Mouse (Mus musculus) embryo, embryonic 10.5 days (tissue): ENCODE measurements around the gene Tmprss6.
A peak's percentile ranks its signal among the peaks of the same experiment; 100 is the strongest.

Experiments
- DNase-seq: peaks from one replicate; pipeline ENCODE4 v3.0.0-alpha.2; 2015; ENCODE audit warnings: low spot score

The Tmprss6 gene

DNA sequence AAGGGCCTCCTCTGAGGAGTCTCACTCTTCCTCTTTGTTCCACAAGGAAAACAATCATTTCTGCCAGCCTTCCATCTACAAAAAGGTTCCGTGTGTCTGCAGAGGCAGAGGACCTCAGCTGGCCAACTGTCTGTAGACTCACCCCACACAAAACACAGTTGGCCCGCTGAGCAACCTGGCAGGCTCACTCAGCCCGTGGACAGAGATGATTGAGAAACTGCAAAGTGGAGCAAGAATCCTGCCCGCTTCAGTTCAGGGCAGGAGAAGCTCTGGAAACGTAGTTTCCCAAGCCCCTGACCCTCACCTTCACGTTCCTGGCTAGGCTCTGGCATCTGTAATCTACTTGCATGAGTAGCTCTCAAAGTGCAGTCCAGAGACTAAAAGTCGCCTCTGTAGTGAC is 21.3 kb downstream of the Tmprss6 start:
- DNase-seq = no peak

DNA sequence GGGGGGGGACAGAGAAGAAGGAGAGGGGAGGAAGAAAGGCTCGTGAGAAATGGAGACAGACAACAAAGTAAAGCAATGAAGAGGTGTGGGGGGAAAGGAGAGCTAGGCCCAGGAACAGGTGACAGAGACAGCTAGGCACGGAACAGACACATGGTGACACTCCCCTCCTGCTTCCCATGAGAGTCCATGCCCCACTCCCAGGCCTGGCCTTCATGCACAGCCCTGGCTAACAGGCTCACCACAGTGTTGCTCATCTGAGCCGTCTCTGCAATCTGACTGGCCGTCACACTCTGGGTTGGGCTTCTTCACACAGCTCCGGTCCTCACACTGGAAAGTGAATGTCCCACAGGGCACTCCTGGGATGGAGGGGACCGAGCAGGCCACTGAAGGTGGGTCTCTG is 24.6 kb downstream of the Tmprss6 start:
- no peak for DNase-seq

DNA sequence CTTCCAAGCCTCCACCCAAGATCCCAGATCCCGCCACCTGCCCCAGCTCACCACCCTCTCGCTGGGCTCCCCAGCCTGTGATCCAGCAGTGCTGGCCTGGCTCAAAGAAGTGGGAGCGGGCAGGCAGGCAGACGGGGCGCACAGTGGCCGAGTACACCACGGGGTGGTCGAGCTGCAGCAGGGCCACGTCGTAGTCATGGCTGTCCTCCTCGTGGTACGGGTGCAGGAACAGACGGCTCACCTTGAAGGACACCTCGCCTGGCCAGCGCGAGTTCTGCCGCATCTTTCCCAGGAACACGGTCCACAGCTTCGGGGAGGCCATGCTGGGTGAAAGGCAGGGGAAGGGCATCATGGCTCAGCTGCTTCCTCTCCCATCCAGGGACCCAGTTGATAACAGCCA is 26.2 kb downstream of the Tmprss6 start:
- DNase-seq = no peak

- no peak for DNase-seq
Measured at GRCm38 (mm10) chr15:78438973-78439372, 29.5 kb downstream of the Tmprss6 start.

GRCm38 (mm10) chr15:78438505-78438904 is 29.9 kb downstream of the Tmprss6 start:
- no peak for DNase-seq

GRCm38 (mm10) chr15:78438018-78438394 is 30.4 kb downstream of the Tmprss6 start:
- DNase-seq = no peak

- peak; percentile 40 for DNase-seq
Measured at GRCm38 (mm10) chr15:78437237-78438017, 31.0 kb downstream of the Tmprss6 start.

DNA sequence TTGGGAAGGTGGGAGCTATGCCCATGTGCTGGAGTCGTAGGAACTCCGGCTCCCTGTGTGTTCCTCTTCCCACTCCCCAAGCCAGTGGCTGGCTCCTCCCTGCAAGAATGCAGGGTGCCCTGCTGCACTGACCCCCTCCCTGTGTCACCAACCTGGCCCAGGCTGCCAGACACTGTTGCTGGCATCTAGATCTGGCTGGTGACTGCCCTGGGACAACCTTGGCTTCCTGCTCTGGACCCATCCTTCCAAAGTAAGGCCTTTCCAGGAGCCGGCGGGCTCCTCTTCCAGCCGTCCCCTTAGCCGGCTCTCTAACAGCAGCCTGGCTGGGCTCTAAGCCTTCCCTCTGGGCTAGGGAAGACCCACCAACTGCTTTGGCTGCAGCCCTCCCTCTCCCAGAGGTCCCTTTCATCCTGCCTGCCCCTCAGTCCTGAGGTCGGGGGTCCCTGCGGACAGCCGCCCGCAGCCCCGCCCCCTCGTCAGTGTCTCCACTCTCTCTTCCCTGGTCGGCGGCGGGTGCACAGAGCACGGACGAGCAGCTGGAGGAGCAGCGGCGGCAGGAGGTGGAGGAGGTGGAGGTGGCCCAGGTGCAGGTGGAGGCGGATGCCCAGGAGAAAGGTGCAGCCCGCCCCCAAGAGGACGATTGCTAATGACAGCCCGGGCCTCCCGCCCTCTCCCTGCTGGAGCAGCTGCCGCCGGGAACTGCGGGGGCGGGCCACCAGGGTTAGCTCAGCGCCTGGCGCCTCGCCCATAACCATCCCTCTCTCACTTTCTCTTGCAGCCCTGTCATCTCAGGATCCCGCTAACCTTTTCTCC is 31.8 kb downstream of the Tmprss6 start:
- DNase-seq = peak; percentile 71

- DNase-seq = no peak
Measured at GRCm38 (mm10) chr15:78435681-78436080, 32.8 kb downstream of the Tmprss6 start.

DNA sequence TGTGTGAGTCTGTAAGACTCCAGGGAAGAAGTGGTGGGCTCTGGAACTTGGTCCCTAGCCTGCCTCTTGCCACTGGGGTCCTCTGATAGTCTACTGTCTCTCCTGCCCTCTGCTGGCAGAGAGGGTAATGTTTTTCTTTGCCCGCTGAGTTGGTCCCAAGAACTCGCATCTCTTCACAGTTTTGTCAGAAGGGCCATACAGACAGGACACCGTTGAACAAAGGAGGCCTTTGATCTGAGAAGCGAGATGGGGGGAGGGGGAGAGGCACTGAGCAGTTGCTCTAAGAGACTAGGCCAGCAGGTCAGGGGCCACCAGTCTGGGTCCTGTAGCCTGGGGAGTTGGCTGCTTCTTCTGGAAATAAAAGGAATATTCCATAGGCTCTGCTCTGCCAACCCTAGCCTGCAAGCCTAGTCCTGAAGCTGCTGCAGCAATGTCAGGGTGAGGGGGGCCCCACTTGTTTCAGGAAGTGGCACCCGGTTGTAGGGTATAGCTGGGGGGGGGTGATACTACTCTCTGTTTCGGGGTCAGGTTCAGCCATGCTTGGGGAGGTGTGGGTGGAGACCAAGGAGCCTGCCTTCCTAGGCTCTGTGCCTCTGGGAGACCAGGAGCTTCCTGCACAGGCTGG is 33.4 kb downstream of the Tmprss6 start:
- DNase-seq = peak; percentile 88

GRCm38 (mm10) chr15:78431541-78432121 is 36.8 kb downstream of the Tmprss6 start:
- no peak for DNase-seq

- no peak for DNase-seq
Measured at GRCm38 (mm10) chr15:78430874-78431273, 37.6 kb downstream of the Tmprss6 start.

GRCm38 (mm10) chr15:78429871-78430622 is 38.4 kb downstream of the Tmprss6 start:
- no peak for DNase-seq

DNA sequence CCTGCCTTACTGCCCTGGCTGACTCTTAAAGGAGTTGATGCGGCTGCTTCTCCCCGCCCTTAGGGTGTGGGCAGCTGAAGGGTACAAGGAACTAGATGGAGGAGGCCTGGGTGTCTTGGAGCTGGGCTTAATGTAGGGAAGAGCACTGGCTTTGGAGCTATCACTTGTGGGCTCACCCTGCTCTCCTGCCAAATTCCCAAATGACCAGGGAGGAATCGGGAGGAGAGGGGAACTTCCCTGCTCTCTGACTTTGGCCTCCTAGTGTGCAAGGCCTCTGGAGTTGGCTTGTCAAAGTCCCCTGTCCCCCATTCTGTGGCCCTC is 39.3 kb downstream of the Tmprss6 start:
- DNase-seq = no peak

DNA sequence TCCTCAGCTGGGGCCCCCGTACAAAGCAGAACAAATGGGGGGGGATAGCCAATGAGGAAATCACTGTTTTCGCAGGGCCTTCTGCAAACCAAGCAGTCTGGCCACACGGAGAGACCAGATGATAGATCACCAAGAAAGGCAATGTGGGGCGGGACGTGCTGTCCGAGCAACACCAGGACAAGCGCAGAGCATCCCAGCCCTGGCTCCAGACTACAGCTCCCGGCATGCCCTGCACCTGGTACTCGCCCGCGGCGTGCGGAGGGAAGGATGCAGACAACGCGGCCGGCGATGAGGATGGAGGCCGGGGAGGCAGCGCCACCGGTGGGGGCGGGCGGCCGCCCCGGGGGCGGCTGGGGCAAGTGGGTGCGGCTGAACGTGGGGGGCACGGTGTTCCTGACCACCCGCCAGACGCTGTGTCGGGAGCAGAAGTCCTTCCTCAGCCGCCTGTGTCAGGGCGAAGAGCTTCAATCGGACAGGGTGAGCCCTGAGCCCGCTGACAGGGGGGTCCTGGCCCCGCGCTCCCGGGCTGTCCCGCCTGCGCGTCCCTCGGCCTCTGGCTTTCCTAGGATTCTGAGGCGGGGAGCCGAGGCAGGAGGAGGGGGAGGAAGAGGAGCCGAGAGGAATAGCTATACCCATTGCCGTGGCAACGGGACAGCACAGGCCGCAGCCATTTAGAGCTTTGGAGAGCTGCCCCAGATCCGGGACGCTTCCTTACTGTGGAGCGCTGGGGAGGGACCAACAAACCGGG is 39.9 kb downstream of the Tmprss6 start, which contains the start of gene Kctd17:
TSS of gene Kctd17 (plus strand) at position 174 of the 748 bp plus-strand sequence.
- peak; percentile 90 for DNase-seq

DNA sequence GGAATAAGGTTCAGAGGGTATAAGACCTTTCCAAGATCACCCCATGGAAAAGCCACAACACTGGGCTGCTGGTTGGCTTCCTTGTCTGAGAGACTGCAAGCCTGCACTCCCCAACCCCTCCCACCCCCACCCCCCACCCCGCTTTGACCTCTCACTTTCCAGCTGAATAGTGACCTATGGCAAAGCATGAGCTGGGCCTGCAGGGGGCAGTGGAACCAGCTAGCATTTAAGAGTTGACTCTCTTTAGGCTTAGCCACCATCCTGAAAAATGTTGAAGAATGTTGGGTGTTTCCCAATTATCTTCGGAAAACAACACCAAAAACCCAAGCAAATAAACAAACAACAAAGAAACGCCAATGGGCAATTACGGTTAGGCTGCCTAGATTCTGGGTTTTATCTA is 43.2 kb downstream of the Tmprss6 start:
- no peak for DNase-seq

DNA sequence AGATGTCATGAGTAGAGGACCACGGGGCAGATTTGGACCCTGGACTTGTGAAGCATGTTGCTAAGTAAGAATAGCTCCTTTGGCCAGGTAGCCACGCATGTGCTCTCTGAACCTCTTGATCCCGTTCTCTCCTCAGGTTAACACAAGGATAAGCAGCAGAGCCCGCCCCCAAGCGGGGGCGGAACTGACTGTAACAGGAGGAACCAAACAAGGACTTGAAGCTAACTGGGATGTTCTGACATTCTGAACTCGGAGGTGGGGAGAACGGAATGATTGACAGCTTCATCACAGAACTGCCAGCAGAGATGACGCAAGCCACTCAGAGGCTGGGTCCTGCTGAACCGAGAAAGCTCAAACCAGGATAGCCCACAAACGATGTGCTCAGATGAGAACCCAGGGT is 43.9 kb downstream of the Tmprss6 start:
- DNase-seq = no peak

DNA sequence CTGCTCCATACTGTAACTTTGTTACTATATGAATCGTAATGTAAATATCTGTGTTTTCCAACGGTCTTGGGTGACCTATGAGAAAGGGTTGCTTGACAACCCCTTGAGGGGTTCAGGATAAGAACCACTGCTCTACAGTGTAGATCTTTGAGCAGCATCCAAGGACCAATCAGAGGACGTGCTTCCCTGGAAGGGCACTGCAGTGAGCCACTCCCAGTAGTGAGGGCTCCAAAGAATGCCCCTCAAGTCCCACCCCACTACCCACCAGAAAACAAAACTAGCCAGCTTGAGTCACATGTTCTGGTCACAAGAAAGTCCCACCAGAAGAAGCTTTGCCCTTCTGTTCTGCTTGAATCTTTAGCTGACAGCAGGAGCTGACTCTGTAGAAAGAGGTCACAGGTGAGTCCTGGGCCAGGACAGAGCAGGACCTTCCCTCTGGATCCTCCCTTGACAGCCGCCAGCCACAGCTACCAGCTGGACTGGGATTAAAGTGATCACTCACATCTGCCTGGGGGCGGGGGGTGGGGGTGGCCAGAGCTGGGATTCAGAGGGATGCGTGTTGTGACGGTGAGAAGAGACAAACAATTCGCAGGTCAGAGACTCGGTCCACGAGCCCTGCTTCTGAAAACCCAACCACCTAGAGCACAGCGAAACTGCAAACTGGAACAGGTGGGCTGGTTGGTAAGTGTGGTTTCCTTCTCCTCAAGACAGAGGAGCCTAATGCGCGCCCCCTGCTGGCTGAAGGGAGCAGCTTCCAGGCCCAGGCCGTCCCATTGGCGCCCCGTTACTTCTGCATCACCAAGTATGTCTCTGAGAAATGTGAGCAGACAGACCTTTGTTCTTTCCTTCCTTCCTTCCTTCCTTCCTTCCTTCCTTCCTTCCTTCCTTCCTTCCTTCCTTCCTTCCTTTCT is 46.1 kb downstream of the Tmprss6 start:
- peak; percentile 92 for DNase-seq

DNA sequence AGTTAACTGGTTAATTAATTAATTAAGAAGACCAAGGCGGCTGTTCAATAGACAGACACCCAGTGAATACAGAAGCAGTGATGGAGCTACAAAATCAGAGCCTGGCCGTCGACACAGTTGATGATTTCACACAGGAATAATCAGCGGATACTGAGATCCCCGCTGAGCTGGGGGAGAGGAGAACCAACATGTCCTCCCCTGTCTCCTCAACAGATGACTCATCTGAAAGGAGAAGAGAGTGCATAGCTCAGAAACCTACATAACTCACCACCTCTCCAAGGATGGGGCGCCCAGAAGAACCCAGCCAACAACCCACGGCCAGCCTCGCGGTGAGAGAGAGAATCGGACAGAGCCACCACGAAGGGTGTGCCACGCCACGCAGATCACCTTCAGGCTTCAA is 48.0 kb downstream of the Tmprss6 start:
- no peak for DNase-seq

DNA sequence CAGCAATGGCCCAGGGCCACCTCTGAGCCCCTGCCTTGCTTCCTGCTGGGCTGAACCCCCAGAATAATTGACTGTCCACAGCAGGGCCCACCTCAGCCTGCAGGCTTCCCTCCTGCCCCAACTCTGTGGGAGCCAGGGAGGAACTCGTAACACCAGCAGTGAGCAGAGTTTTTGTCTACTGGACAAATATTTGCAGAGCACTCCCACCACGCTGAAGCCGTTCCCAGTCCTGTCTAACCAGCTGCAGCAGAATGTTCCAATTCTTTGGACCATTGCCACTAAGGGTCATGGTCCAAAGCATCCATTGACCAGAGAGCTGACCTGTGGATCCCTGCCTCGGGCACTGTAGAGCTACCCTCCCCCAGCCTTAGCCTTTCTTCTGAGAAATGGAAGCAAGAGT is 51.5 kb downstream of the Tmprss6 start:
- peak; percentile 31 for DNase-seq
